Mouse (Mus musculus) bone marrow macrophage, adult 2 months (primary cell): ENCODE measurements at regions not wholly inside any gene's neighbourhood (a gene's known extent, or its start where the extent isn't known, plus 50 kb on each side); places are given as distances from the start of the nearest gene placed in this dataset.

Experiments used
- CTCF ChIP-seq: IDR thresholded peaks from 2 replicates; pipeline ENCODE4 v1.5.1; 2012; ENCODE audit warnings: low read depth, mild to moderate bottlenecking, low read length, moderate library complexity
- POLR2A ChIP-seq: IDR thresholded peaks from 2 replicates; pipeline ENCODE4 v1.6.1; 2012; ENCODE audit warnings: mild to moderate bottlenecking, low read depth, low read length, borderline replicate concordance

GRCm38 (mm10) chr4:84079516-84079915, 554.2 kb downstream of the Ccdc171 start:
- no peak for TF ChIP-seq CTCF
- no peak for TF ChIP-seq POLR2A
